Mouse (Mus musculus): ENCODE results near the gene Arl13b. TPM values are rescaled to one million over a fixed set of nuclear protein-coding genes. Genes with fewer than 3 reads are reported as not detected.
A peak's percentile ranks its signal among the peaks of the same experiment; 100 is the strongest.

Arl13b gene
- total RNA-seq (2021), result 10 to 100 TPM in 1 of 2 experiments, 1 to 10 TPM in 1; 9.4 to 12.6 TPM

GRCm38 (mm10) chr16:62846498-62847312 lies at the start of gene Arl13b:
Arl13b (minus strand) TSS chr16:62847040.
- peak; percentile 96 for DNase-seq (ENCODE audit: extremely low spot score in 1 of 2, low spot score in 2 of 2)
- intact Hi-C loops (cut with DNase I), result no loop called here

- intact Hi-C loops (cut with DNase I), result no loop called here
Measured at GRCm38 (mm10) chr16:62895824-62896223, 49.0 kb upstream of the Arl13b start.

GRCm38 (mm10) chr16:62874065-62874464 lies 27.2 kb upstream of the Arl13b start:
- intact Hi-C loops (cut with DNase I), result no loop called here
- no peak for DNase-seq (ENCODE audit: extremely low spot score in 1 of 2, low spot score in 2 of 2)

More at GRCm38 (mm10) chr16:62895824-62896223, 49.0 kb upstream of the Arl13b start:
- DNase-seq (ENCODE audit: extremely low spot score in 1 of 2, low spot score in 2 of 2), result no peak

- no peak for DNase-seq (ENCODE audit: extremely low spot score in 1 of 2, low spot score in 2 of 2)
- intact Hi-C loops (cut with DNase I), result no loop called here
Measured at GRCm38 (mm10) chr16:62873180-62873579, 26.3 kb upstream of the Arl13b start.

GRCm38 (mm10) chr16:62872688-62873117 lies 25.9 kb upstream of the Arl13b start:
- DNase-seq (ENCODE audit: extremely low spot score in 1 of 2, low spot score in 2 of 2), result no peak
- intact Hi-C loops (cut with DNase I), result no loop called here

GRCm38 (mm10) chr16:62861455-62861854 lies 14.6 kb upstream of the Arl13b start:
- intact Hi-C loops (cut with DNase I), result no loop called here

GRCm38 (mm10) chr16:62860140-62860539 lies 13.3 kb upstream of the Arl13b start:
- no peak for DNase-seq (ENCODE audit: extremely low spot score in 1 of 2, low spot score in 2 of 2)
- intact Hi-C loops (cut with DNase I), result no loop called here

More at GRCm38 (mm10) chr16:62861455-62861854, 14.6 kb upstream of the Arl13b start:
- no peak for DNase-seq (ENCODE audit: extremely low spot score in 1 of 2, low spot score in 2 of 2)

GRCm38 (mm10) chr16:62858018-62858417 lies 11.2 kb upstream of the Arl13b start:
- DNase-seq (ENCODE audit: extremely low spot score in 1 of 2, low spot score in 2 of 2), result no peak
- intact Hi-C loops (cut with DNase I), result no loop called here

GRCm38 (mm10) chr16:62857498-62857897 lies 10.7 kb upstream of the Arl13b start:
- DNase-seq (ENCODE audit: extremely low spot score in 1 of 2, low spot score in 2 of 2), result no peak
- intact Hi-C loops (cut with DNase I), result no loop called here

- intact Hi-C loops (cut with DNase I), result no loop called here
- no peak for DNase-seq (ENCODE audit: extremely low spot score in 1 of 2, low spot score in 2 of 2)
Measured at GRCm38 (mm10) chr16:62856273-62856672, 9.4 kb upstream of the Arl13b start.

- DNase-seq (ENCODE audit: extremely low spot score in 1 of 2, low spot score in 2 of 2), result no peak
- intact Hi-C loops (cut with DNase I), result no loop called here
Measured at GRCm38 (mm10) chr16:62855385-62855784, 8.5 kb upstream of the Arl13b start.

- intact Hi-C loops (cut with DNase I), result no loop called here
Measured at GRCm38 (mm10) chr16:62854191-62855068, 7.6 kb upstream of the Arl13b start, which contains the start of gene Pros1. Pros1 (plus strand) TSS chr16:62854307.

GRCm38 (mm10) chr16:62853611-62854126 lies 6.8 kb upstream of the Arl13b start:
- intact Hi-C loops (cut with DNase I), result no loop called here
- DNase-seq (ENCODE audit: extremely low spot score in 1 of 2, low spot score in 2 of 2), result no peak

More at GRCm38 (mm10) chr16:62854191-62855068, 7.6 kb upstream of the Arl13b start, which contains the start of gene Pros1:
- DNase-seq (ENCODE audit: extremely low spot score in 1 of 2, low spot score in 2 of 2), result peak in 1 of 2 experiments; percentile 88

- intact Hi-C loops (cut with DNase I), result no loop called here
- DNase-seq (ENCODE audit: extremely low spot score in 1 of 2, low spot score in 2 of 2), result no peak
Measured at GRCm38 (mm10) chr16:62852464-62853252, 5.8 kb upstream of the Arl13b start.

- intact Hi-C loops (cut with DNase I), result no loop called here
Measured at GRCm38 (mm10) chr16:62845341-62845740, 1.5 kb downstream of the Arl13b start.

GRCm38 (mm10) chr16:62834016-62834735 lies 12.7 kb downstream of the Arl13b start:
- intact Hi-C loops (cut with DNase I), result no loop called here

More at GRCm38 (mm10) chr16:62845341-62845740, 1.5 kb downstream of the Arl13b start:
- no peak for DNase-seq (ENCODE audit: extremely low spot score in 1 of 2, low spot score in 2 of 2)

GRCm38 (mm10) chr16:62832481-62832880 lies 14.4 kb downstream of the Arl13b start:
- intact Hi-C loops (cut with DNase I), result no loop called here
- peak in 1 of 2 experiments; percentile 55 for DNase-seq (ENCODE audit: extremely low spot score in 1 of 2, low spot score in 2 of 2)

More at GRCm38 (mm10) chr16:62834016-62834735, 12.7 kb downstream of the Arl13b start:
- no peak for DNase-seq (ENCODE audit: extremely low spot score in 1 of 2, low spot score in 2 of 2)

GRCm38 (mm10) chr16:62832027-62832426 lies 14.8 kb downstream of the Arl13b start:
- no peak for DNase-seq (ENCODE audit: extremely low spot score in 1 of 2, low spot score in 2 of 2)
- intact Hi-C loops (cut with DNase I), result no loop called here
